Mouse (Mus musculus) lung, adult 18-20 months (tissue): ENCODE measurements around the gene Kcnip1.

Experiments used
- DNase-seq, 2 experiments: peaks; one replicate each; pipeline ENCODE4 v3.0.0; 2022; ENCODE audit warnings: mixed read lengths in 2 of 2

Gene Kcnip1

DNA sequence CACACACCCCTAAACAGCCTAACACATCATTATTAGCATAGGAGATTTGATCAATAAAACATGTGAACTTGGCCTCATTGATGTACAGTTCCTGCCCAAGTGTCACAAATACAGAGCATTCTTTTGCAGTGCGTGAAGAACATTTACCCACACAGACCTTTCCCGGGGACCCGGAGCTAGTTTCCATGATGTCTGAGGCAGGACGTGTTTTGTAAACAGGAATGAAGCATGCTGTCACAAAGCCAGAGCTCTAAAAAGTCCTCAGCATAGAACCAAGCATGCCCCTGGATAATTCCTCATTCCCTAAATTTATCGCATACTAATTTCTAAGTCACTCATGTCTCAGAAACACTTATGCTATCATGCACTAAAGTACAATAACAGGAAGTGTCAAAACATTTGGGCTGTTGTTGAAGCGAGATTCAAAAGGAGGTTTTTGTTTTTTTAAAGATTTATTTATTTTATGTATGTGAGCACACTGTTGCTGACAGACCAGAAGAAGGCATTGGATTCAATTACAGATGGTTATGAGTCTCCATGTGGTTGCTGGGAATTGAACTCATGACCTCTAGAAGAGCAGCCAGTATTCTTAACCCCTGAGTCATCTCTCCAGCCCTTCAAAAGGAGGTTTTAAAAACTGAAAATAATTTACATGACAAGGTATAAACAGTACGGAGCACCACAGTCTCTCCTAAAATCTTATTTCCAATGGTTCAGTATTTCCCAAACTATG lies 336.9 kb downstream of the Kcnip1 start:
- no peak for DNase-seq

DNA sequence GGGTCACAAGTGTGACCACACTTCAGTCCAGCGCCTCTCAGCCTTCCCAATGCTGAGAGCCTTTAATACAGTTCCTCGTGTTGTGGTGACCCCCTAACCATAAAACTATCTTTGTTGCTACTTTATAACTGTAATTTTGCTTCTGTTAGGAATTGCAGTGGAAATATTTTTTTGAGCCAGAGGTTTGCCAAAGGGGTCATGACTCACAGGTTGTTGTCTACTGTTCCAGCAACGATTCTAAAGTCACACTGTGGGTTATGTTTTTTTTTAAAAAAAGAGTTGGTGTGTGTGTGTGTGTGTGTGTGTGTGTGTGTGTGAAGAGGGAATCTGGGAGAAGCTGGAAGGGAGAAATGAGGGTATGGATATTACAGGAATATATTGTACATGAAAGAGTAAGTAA lies 337.7 kb downstream of the Kcnip1 start:
- no peak for DNase-seq

DNA sequence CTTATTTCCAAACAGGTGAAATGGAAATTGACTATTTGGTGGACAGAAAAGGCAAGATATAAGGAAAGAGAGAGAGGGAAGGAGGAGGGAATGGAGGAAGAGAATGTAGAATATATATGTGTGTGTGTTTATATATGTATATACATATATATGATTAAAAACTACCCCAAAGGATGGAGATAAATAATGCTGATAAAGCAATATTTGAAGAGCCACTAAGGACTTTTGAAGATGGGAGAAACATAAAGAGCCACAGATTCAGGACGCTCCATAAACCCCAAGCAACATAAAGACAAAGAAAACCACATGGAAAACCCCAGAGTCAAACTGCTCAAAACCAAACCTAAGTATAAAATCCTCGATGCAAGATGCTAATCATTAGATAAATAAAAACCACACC lies 338.5 kb downstream of the Kcnip1 start:
- DNase-seq: no peak

DNA sequence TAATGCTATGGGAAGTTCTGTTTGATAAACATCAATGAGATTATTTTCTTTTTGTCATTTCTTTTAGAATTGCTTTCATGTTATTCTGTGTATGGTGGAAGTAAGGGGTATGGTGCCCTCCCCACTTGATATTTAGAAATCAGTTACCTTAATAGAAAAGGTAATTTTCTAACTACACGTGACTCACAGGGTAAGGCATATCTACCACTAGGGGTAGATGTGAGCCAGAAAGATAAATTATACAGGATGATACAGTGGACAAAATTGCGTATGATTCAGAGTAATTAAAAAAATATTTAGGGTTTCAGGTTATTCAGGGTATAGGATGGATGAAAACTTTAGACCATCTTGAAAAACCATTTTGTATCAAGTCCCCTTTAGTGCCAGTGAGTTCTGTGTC lies 343.6 kb downstream of the Kcnip1 start:
- DNase-seq: no peak

DNA sequence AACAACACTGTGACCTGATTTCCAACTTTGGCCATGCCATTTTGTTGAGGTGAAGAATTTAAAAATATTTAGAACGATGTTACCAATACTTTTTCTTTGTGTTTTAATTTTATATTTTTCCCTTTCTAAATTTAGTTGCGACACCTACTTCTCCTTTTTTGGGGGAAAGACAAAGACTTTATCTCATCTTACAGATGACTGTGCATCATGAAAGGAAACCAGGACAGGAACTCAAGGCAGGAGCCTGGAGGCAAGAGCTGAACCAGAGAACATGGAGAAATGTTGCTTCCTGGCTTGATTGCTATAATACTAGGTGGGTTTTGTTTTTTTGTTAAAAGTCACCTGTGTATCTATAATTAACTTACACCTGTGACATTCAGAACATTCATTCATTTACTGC lies 355.8 kb downstream of the Kcnip1 start:
- no peak for DNase-seq

DNA sequence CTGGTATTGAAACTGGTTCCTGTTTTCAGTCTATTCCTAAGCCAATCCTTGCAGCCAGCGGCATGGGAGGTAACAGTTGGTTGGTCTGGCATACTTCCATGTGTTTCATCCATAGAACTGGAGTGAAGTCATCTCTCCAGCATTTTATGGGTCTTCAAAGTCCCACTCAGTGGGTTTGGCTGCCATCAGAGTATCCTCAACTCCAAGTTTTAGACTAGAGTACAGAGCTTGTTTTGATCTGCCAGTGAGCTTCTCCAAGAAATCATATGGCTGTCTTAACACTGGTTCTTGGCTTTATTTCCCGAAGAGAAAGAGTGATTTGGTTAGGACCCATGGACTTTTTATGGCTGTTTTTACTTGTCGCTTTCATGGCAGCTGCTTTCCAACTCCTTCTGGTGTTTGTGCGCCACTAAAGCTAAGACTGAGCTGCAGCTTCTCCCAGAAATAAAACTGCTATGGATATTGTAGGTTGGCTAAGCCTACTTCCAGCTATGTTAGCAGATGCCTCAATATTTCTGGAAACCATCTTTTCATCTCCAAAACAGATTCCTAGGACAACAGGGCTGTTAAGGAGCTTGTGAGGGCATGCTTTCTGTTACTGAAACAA lies 365.7 kb downstream of the Kcnip1 start:
- no peak for DNase-seq

DNA sequence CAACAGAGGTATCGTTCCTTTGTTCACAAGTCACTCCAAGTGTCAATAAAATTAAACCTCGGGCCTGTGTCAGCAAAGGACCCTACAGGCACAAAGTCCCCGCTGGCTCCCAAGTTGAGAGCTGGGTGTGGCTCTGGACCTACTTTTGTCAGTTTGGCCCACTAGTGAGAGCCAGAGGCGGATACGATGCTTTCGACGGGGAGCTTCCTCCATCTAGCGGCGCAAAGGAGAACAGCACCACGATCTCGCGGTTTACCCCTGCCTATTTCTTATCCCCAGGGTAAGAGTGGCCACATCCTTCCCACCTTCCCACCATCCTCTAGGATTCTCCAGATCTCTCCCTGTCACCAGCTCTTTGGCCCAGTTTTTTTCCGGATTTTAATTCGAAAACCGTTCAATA lies 378.7 kb downstream of the Kcnip1 start:
- peak; percentile 61 to 63 for DNase-seq

DNA sequence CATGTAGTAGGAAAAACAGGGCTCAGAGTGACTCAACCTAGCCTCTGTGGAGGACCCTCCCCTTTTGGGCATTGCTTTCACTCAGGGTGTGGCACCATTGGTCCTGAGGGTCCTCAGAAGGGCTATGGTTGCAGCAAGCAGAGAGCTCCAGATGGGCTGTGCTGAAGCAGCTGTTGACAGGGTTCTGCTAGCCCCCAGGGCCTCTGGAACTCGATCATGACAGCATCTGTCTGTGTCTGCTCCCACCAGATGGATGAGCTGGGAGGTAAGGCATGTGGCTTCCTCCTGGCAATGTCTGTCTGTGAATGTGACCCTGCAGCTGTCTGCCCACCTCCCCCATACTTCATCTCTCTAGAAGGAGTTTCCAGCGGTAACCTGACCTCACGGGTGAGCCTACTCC lies 385.2 kb downstream of the Kcnip1 start:
- DNase-seq: no peak

DNA sequence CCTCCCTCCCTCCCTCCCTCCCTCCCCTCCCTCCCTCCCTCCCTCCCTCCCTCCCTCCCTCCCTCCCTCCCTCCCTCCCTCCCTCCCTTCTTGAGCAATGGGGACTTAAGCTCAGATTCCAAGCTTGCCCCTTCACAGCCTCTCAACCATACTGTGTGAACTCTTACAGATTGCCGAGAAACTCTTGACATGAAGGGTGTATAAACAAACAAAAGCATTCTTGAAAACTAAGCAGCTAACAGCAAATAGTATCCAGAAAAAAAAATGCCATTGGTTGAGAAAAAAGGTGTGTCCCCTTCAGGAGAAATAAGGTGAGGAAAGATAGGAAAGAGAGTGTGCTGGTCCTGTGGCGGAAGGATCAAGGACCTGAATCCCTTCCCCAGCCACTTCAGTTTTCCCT lies 389.8 kb downstream of the Kcnip1 start:
- peak in 1 of 2 experiments; percentile 33 for DNase-seq

DNA sequence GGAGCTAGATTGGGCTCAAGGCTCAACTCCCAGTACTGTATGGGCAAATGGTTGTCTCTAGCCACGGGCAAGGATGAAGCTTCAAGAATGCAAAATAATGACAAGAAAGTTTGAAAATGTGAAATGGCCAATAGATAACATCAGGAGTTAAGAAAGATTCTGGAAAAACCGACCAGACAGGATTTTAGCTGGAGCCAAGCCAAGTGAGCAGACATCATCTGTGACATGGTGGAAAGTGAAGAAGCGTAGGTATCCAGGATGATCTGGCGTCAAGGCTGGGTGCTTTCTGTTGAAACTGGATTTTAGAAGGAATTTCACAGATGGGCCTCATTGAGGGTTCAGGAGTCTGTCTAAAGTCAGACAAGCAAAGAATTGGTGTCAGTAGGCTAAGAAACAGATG lies 394.0 kb downstream of the Kcnip1 start, which contains the start of gene D130052B06Rik:
Gene D130052B06Rik, plus strand, starts transcription at position 317 of the 400 bp plus-strand sequence.
- no peak for DNase-seq

DNA sequence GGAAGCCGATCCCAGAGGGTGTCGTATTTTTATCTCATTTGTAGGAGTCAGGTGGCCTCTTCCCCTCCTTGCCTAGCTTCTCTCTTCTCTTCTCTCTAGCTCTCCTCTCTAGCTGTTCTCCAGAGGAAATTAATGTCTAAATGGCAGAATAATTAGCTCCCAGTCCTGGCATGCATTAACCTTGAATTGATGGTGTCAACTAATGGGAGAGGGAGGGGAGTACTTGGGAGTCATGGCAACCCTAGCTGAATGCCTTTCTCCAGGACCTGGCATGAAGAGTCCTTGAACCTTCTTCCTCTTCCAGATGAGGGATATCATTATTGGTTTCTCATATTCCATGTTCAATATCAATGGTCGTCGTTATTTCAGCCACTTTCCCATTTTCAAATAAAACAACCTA lies 396.3 kb downstream of the Kcnip1 start:
- no peak for DNase-seq

DNA sequence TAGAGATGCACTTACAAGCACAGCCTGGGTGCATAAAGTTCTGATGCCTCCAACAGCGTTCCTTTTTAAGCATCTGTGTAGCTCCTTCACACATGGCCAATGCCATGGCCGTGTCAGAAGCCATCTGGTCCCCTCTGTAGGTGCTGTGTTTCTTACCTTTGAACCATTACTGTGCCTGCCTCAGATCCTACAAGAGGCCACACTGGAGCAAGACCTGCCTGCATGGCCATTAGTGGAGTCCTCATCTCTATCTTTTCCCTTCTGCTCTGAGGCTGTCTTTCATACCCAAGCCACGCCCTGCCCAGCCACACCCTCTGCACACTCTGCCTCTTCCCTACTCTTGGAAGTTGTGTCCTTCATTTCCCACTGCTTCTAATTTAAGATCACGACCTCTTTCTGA lies 400.1 kb downstream of the Kcnip1 start:
- DNase-seq: no peak

DNA sequence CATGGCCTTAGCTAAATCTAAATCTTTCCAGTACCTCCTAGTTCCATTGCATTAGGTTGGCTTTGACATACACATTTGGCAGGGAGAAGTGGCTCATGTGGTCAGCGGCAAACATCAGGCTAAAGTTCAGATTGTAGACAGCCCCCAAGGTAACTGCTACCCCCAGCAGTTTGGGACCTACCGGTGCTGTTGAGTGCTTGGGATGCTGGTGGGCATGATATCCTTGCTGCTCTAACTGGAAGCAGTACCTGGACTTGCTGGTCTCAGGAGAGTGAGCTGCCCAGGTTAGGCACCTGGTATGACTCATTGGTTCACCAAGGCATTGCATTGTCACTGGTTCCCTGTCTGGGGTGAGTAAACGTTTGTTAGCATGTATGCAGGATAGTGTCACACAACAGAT lies 402.2 kb downstream of the Kcnip1 start:
- DNase-seq: no peak

DNA sequence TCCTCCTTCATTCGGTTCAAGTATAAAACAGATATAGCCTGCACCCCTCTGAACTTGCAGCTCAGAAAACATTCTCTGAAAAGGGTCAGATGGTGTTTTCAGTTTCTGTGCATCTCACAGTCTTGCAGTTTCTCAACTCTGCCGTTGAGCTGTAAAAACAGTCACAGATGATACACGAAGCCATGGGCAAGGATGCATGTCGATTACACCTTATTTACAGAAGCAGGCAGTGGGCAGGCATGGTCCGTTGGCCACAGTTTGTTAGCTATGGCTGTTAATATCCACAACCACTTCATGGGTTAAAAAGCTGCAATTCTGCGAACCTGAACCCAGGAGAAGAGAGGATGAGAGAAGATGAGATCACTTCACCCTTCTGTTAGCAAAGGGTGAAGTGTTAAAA lies 406.3 kb downstream of the Kcnip1 start:
- no peak for DNase-seq

DNA sequence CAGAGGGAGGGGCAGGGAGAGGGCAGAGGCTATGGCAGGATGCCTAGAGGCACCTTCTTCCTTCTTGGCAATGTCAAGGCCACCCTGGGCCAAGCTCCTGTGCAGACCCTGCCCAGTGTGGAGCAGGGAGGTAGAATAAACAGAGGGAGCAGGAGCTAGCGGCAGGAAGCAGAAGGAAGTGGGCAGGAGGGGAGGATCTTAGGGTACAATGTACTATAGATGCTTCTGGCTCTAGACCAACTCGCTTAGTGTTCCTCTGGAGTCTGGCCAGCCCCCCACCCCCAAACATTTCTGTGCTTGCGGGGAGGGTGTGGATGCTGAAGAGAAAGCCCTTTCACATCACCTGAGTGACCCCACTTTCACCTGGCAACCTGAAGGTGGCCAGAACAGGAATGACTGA lies 413.3 kb downstream of the Kcnip1 start:
- DNase-seq: peak; percentile 62 to 69
